Mouse (Mus musculus) forebrain, postnatal 0 days (tissue): Measurements from ENCODE around the gene Btg1-ps1. TPM values are rescaled to one million over a fixed set of nuclear protein-coding genes. Genes with fewer than 3 reads are reported as not detected.
"Not testable (repeated sequence)": the region's sequence is repeated elsewhere in the genome, so short reads cannot be mapped to it uniquely, and the experiment has no call there.

Experiments
- ATAC-seq: fragments of 200-750 bp; cut with Nextera tagmentation; 2 replicates; pipeline ENCODE4 v1.8.0; 2017; ENCODE audit warnings: mild to moderate bottlenecking, moderate library complexity
- DNase-seq: peaks from one replicate; pipeline ENCODE4 v3.0.0-alpha.2; 2015
- H3K27ac ChIP-seq: fragments of 300-500 bp; sonication (generic); 2 replicates; pipeline ENCODE4 v1.5.1; 2014; ENCODE audit warnings: low read depth, mild to moderate bottlenecking, antibody characterized with exemption, low read length, moderate library complexity, mixed read lengths
- H3K27me3 ChIP-seq: fragments of 300-500 bp; sonication (generic); 2 replicates; pipeline ENCODE4 v1.6.1; 2014; ENCODE audit warnings: mild to moderate bottlenecking, low read length, mixed read lengths; ENCODE audit not compliant: insufficient read depth
- H3K36me3 ChIP-seq: fragments of 300-500 bp; sonication (generic); 2 replicates; pipeline ENCODE4 v1.6.1; 2014; ENCODE audit warnings: mild to moderate bottlenecking, moderate library complexity; ENCODE audit not compliant: insufficient read depth
- H3K4me1 ChIP-seq: fragments of 300-500 bp; sonication (generic); 2 replicates; pipeline ENCODE4 v1.6.1; 2014; ENCODE audit warnings: antibody characterized with exemption; ENCODE audit not compliant: insufficient read depth
- H3K4me2 ChIP-seq: fragments of 300-500 bp; sonication (generic); 2 replicates; pipeline ENCODE4 v1.6.1; 2014; ENCODE audit warnings: low read depth, mild to moderate bottlenecking, moderate library complexity
- H3K4me3 ChIP-seq: fragments of 300-500 bp; sonication (generic); 2 replicates; pipeline ENCODE4 v1.5.1; 2014; ENCODE audit warnings: low read depth, low read length, mixed read lengths
- H3K9ac ChIP-seq: fragments of 300-500 bp; sonication (generic); 2 replicates; pipeline ENCODE4 v1.6.1; 2014; ENCODE audit warnings: mild to moderate bottlenecking
- H3K9me3 ChIP-seq: fragments of 300-500 bp; sonication (generic); 2 replicates; pipeline ENCODE4 v1.6.1; 2016; ENCODE audit warnings: low read length
- CTCF ChIP-seq: sonication (generic); IDR thresholded peaks from 2 replicates; pipeline ENCODE4 v1.5.1; 2016; ENCODE audit warnings: antibody characterized with exemption, control low read depth, low read depth
- WGBS: fragments of 180-500 bp; shearing (Covaris S2); extraction: QIAGEN DNeasy Blood & Tissue Kit; methylation state at CpG from one replicate; pipeline ENCODE4 v1.1.7; 2014; 5-methylcytosine and 5-hydroxymethylcytosine counted together
- polyA plus RNA-seq: library from polyadenylated mRNA; unstranded; fragments of >200 nt; fragmentation: Nextera tagmentation; extraction: Ambion mirVana; gene quantifications from 2 replicates; pipeline ENCODE4 v1.2.1, GENCODE M21; 2015
- total RNA-seq: library from RNA; depleted of rRNA; stranded (reverse); fragments of >200 nt; gene quantifications from 2 replicates; pipeline ENCODE4 v1.2.3, GENCODE M21; 2014; rRNA removed

The Btg1-ps1 gene
- total RNA-seq (not detected in 2 replicates), polyA plus RNA-seq (not detected in 2 replicates)

GRCm38 (mm10) chrX:38018597-38018996 is at the start of gene Btg1-ps1:
Gene Btg1-ps1, minus strand, starts transcription at chrX:38018815.
- ATAC-seq, H3K4me3 ChIP-seq, H3K27me3 ChIP-seq, H3K4me2 ChIP-seq, H3K27ac ChIP-seq, DNase-seq, H3K9ac ChIP-seq, H3K36me3 ChIP-seq, H3K4me1 ChIP-seq, H3K9me3 ChIP-seq: not testable (repeated sequence)

- H3K27ac ChIP-seq: no peak within 1 kb of the TSS
- H3K9me3 ChIP-seq: no peaks in the 10 kb centered on the region
- H3K36me3 ChIP-seq: no peaks in the 10 kb centered on the region
- WGBS: 87% methylated on average over 11 of the region's 11 CpGs
- H3K4me3 ChIP-seq: no peak within 1 kb of the TSS
- H3K27me3 ChIP-seq: no peaks in the 10 kb centered on the region
- H3K4me1 ChIP-seq: no peaks in the 10 kb centered on the region
- no peak within 1 kb of the TSS for H3K9ac ChIP-seq
- ATAC-seq (no peak), DNase-seq (no peak)
- no peak within 1 kb of the TSS for H3K4me2 ChIP-seq
- TF ChIP-seq CTCF: no peak
These were observed 47.6 kb upstream of the Btg1-ps1 start, which contains the start of gene Rhox10 for GRCm38 (mm10) chrX:38066175-38066574. Gene Rhox10, plus strand, starts transcription at chrX:38066475.

- Histone ChIP-seq H3K27ac (no peak overlapping the region), H3K9me3 (no peaks in the 10 kb centered on the region), H3K4me3 (no peak overlapping the region), H3K36me3 (no peaks in the 10 kb centered on the region), H3K4me2 (no peak overlapping the region), H3K27me3 (no peaks in the 10 kb centered on the region), H3K9ac (no peak overlapping the region), H3K4me1 (no peaks in the 10 kb centered on the region)
- TF ChIP-seq CTCF: peak; percentile 40
- ATAC-seq: no peak
- DNase-seq: peak; percentile 12
- WGBS: 4% methylated on average over 1 of the region's 1 CpGs
These were observed 42.9 kb upstream of the Btg1-ps1 start for GRCm38 (mm10) chrX:38061544-38061943.

- not testable (repeated sequence) for H3K27me3 ChIP-seq, H3K36me3 ChIP-seq, H3K4me3 ChIP-seq, H3K4me1 ChIP-seq, H3K9me3 ChIP-seq, DNase-seq, H3K27ac ChIP-seq, H3K9ac ChIP-seq, ATAC-seq, H3K4me2 ChIP-seq
These were observed 24.4 kb upstream of the Btg1-ps1 start, which contains the start of gene Btg1-ps2 for GRCm38 (mm10) chrX:38043014-38043413. Gene Btg1-ps2, minus strand, starts transcription at chrX:38043114.

GRCm38 (mm10) chrX:38039666-38040065 is 21.1 kb upstream of the Btg1-ps1 start:
- WGBS: 93% methylated on average over 5 of the region's 5 CpGs
- DNase-seq: no peak
- Histone ChIP-seq H3K27me3 (no peaks in the 10 kb centered on the region), H3K4me2 (no peak overlapping the region), H3K9me3 (no peaks in the 10 kb centered on the region), H3K4me1 (no peaks in the 10 kb centered on the region), H3K4me3 (no peak overlapping the region), H3K27ac (no peak overlapping the region), H3K36me3 (no peaks in the 10 kb centered on the region), H3K9ac (no peak overlapping the region)
- ATAC-seq: no peak
- no peak for TF ChIP-seq CTCF

- no peak overlapping the region for H3K27ac ChIP-seq
- no peak for TF ChIP-seq CTCF
- no peaks in the 10 kb centered on the region for H3K4me1 ChIP-seq
- WGBS: 51% methylated on average over 2 of the region's 2 CpGs
- no peak for ATAC-seq
- DNase-seq: no peak
- H3K36me3 ChIP-seq: no peaks in the 10 kb centered on the region
- H3K9me3 ChIP-seq: no peaks in the 10 kb centered on the region
- H3K4me2 ChIP-seq: no peak overlapping the region
- H3K27me3 ChIP-seq: no peaks in the 10 kb centered on the region
- H3K9ac ChIP-seq: no peak overlapping the region
- H3K4me3 ChIP-seq: no peak overlapping the region
These were observed 15.2 kb upstream of the Btg1-ps1 start for GRCm38 (mm10) chrX:38033841-38034240.

- no peak overlapping the region for H3K4me3 ChIP-seq
- H3K4me1 ChIP-seq: no peaks in the 10 kb centered on the region
- no peaks in the 10 kb centered on the region for H3K36me3 ChIP-seq
- no peak for TF ChIP-seq CTCF
- no peaks in the 10 kb centered on the region for H3K9me3 ChIP-seq
- no peak overlapping the region for H3K9ac ChIP-seq
- no peak overlapping the region for H3K27ac ChIP-seq
- no peak for DNase-seq
- 68% methylated on average over 2 of the region's 2 CpGs for WGBS
- no peak overlapping the region for H3K4me2 ChIP-seq
- ATAC-seq: no peak
- no peaks in the 10 kb centered on the region for H3K27me3 ChIP-seq
These were observed 9.9 kb downstream of the Btg1-ps1 start for GRCm38 (mm10) chrX:38008756-38009155.

Other genes with a start within 250 kb of the Btg1-ps1 start
- gene Rhox5, start 214.0 kb downstream of the Btg1-ps1 start, total RNA-seq: not detected in 2 replicates
- gene Rhox5, start 214.0 kb downstream of the Btg1-ps1 start, polyA plus RNA-seq: 0.65 and 0.70 TPM in 2 replicates
- gene Rhox6, start 191.9 kb downstream of the Btg1-ps1 start, total RNA-seq: not detected in 2 replicates
- not detected in 2 replicates for gene Rhox6, start 191.9 kb downstream of the Btg1-ps1 start, polyA plus RNA-seq
- gene Rhox7a, start 187.1 kb downstream of the Btg1-ps1 start, total RNA-seq: not detected in 2 replicates
- gene Rhox7a, start 187.1 kb downstream of the Btg1-ps1 start, polyA plus RNA-seq: not detected in 2 replicates
- not detected in 2 replicates for gene Rhox8, start 139.9 kb downstream of the Btg1-ps1 start, total RNA-seq
- gene Rhox8, start 139.9 kb downstream of the Btg1-ps1 start, polyA plus RNA-seq: not detected in 2 replicates
- gene Rhox7b, start 121.6 kb downstream of the Btg1-ps1 start, total RNA-seq: not detected in 2 replicates
- gene Rhox7b, start 121.6 kb downstream of the Btg1-ps1 start, polyA plus RNA-seq: not detected in 2 replicates
- not detected in 2 replicates for gene Rhox9, start 117.0 kb downstream of the Btg1-ps1 start, total RNA-seq
- not detected in 2 replicates for gene Rhox9, start 117.0 kb downstream of the Btg1-ps1 start, polyA plus RNA-seq
- gene Btg1-ps2, start 24.3 kb upstream of the Btg1-ps1 start, total RNA-seq: not detected in 2 replicates
- not detected in 2 replicates for gene Btg1-ps2, start 24.3 kb upstream of the Btg1-ps1 start, polyA plus RNA-seq
- not detected in 2 replicates for gene Rhox10, start 47.7 kb upstream of the Btg1-ps1 start, total RNA-seq
- gene Rhox10, start 47.7 kb upstream of the Btg1-ps1 start, polyA plus RNA-seq: not detected in 2 replicates
- gene Rhox11, start 66.3 kb upstream of the Btg1-ps1 start, total RNA-seq: not detected in 2 replicates
- not detected in 2 replicates for gene Rhox11, start 66.3 kb upstream of the Btg1-ps1 start, polyA plus RNA-seq
- not detected in 2 replicates for gene Rhox12, start 92.1 kb upstream of the Btg1-ps1 start, total RNA-seq
- not detected in 2 replicates for gene Rhox12, start 92.1 kb upstream of the Btg1-ps1 start, polyA plus RNA-seq
- gene Rhox13, start 102.4 kb upstream of the Btg1-ps1 start, total RNA-seq: not detected in 2 replicates
- gene Rhox13, start 102.4 kb upstream of the Btg1-ps1 start, polyA plus RNA-seq: not detected in 2 replicates
- 32.4 and 37.7 TPM in 2 replicates for gene Zbtb33, start 171.0 kb upstream of the Btg1-ps1 start, total RNA-seq
- 4.2 and 4.8 TPM in 2 replicates for gene Zbtb33, start 171.0 kb upstream of the Btg1-ps1 start, polyA plus RNA-seq
- gene Tmem255a, start 233.6 kb upstream of the Btg1-ps1 start, total RNA-seq: 12.1 and 20.7 TPM in 2 replicates
- 13.0 and 17.5 TPM in 2 replicates for gene Tmem255a, start 233.6 kb upstream of the Btg1-ps1 start, polyA plus RNA-seq